Mouse (Mus musculus): ENCODE results near the gene Gpr55. TPM values are rescaled to one million over a fixed set of nuclear protein-coding genes. Genes with fewer than 3 reads are reported as not detected.

The Gpr55 gene
- total RNA-seq, 2 experiments from 2014 or later, result not detected

DNA sequence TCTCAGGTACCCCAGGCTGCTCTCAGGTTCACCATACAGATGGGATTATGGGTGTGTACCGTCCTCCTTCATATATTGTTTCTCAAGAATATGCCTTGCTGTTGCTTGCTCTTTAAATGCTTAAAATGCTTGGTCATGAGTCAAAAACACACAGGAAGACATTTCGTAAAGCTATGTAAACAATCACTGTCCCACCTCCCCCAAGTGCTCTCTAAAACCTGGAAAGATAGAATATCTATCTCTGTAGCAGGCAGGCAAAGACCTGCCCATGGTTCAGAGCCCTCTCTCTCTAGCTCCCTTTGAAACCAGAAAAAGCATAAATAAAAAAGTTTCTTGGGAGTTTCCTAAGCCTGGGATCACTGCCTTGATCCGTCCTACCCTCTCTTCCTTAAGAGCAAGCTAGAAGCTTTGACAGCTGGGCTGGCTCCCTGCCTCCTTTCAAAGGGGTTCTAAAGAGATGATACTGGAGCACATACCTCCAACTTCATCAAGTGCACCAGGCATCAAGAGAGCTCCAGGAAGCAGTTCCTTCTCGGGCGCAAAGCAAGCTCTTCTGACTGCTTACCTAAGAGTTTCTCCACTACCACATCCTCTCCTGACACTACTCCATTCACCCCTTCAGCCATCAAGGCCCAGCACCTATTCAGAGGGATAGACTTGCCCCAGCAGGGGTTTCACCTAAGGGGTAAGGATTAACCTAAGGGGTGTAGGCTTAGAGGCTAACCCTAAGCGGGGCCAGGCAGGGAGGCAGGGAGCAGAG lies 1.5 kb downstream of the Gpr55 start:
- intact Hi-C loops (cut with DNase I), result no loop called here
- DNase-seq (ENCODE audit: low spot score), result no peak

DNA sequence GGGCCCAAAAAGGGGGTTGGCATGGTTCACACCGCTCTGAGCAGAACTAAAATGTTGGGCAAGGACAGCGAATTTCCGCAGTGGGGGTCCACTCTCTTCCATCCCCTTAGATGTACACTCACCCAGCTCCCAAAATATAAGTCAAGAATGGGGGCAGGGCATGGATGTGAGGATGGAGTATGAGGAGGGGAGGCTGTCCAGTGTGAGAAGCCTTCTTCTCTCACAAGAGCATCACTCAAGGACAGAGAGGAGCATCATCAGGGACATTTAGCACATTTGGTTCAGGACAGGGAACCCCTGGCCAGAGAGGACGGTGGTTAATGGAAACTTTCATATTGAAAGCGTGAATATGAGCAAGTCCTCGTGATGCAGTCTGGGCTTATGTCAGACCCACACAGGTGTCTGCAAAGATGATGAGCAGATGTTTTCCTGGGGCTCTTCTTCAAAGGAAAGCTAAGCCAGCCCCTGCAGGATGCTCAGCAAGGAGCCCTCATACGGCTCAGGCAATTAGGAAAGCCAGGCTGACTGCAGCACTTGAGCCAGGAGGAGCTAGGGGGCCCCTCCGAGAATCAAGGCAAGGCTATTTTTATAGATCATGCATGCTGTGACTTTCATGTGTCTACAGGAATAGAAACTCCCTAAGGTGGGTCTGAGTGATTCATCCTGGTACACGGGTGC lies 2.7 kb downstream of the Gpr55 start:
- DNase-seq (ENCODE audit: low spot score), result no peak
- intact Hi-C loops (cut with DNase I), result no loop called here

GRCm38 (mm10) chr1:85957290-85957689 lies 3.5 kb downstream of the Gpr55 start:
- DNase-seq (ENCODE audit: low spot score), result no peak
- intact Hi-C loops (cut with DNase I), result no loop called here

DNA sequence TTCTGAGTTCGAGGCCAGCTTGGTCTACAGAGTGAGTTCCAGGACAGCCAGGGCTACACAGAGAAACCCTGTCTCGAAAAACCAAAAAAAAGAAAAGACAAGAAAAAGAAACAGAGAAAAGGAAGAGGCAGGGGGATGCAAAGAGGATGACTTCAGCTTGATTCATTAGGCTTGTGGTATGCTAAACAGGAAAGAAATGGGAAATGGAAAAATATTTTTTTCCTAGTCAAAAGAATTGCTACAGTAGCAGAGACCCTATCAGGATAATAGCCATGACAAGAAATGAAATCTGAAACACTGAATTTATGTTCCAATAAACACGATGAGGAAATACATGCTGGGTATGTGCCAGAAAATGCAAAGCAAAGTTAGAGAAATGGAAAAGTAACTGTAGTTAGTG lies 5.7 kb downstream of the Gpr55 start:
- DNase-seq (ENCODE audit: low spot score), result no peak
- intact Hi-C loops (cut with DNase I), result no loop called here

DNA sequence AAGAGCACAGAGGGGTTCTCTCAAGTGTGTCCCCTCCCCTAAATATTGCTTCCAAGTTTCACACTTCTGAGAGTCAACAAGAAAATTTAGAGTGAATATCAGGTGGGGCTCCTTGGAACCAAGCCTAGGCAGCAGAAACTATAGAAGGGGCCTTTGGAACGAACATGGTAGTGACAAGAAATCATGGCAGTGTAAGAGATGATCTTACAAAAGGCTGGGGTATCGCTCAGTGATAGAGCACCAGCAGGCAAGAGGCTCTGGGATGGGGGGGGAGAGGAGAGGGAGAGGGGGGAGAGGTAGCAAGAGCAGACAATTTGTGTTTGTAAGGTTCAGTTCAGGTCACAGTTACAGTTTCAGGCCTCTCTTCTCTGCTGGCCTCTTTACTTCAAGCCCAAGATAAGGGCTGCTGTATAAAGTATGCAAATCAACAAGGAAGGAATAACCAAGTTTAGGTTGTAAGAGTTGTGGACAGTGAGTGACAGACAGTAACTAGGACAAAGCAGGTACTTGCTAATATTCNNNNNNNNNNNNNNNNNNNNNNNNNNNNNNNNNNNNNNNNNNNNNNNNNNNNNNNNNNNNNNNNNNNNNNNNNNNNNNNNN lies 11.6 kb downstream of the Gpr55 start:
- intact Hi-C loops (cut with DNase I), result no loop called here

DNA sequence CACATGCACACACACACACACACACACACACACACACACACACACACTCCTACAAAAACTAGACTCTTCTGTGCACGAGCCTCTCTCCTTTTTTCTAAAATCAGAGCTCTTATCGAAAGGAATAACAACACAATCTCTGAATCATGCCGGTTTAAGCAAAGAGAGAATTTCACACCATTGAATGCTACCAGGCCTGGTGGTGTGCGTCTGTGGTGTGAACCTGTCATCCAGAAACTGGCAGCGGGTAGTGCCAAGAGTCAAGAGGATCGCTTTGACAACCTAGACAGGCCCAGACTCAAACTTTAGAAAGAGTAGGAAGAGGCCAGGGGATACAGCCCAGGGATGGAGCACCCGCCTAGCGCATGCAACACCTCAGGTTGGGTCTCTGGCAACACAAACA lies 18.5 kb downstream of the Gpr55 start:
- no peak for DNase-seq (ENCODE audit: low spot score)
- intact Hi-C loops (cut with DNase I), result no loop called here

More for the DNA sequence above, 11.6 kb downstream of the Gpr55 start:
- no peak for DNase-seq (ENCODE audit: low spot score)

DNA sequence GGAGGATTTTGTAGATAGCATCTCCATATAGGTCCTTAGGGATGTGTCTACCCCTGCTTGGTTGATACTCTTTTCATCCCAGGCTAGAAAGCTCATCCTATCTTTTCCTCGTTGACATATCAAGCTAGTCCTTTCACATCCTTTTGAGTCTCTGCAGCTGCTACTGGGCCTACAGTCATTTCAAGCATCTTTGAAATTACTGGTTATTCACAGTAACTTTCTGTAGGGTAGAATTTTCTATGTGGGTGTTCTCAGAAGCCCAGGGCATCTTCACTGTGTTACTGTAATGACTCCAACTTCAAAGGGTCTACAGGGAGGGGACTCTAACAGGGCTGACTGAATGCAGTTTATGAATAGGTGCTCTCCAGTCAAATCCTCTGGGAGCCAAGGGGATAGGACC lies 23.5 kb downstream of the Gpr55 start:
- DNase-seq (ENCODE audit: low spot score), result no peak
- intact Hi-C loops (cut with DNase I), result no loop called here

GRCm38 (mm10) chr1:85936265-85936664 lies 24.5 kb downstream of the Gpr55 start:
- intact Hi-C loops (cut with DNase I), result no loop called here
- no peak for DNase-seq (ENCODE audit: low spot score)

DNA sequence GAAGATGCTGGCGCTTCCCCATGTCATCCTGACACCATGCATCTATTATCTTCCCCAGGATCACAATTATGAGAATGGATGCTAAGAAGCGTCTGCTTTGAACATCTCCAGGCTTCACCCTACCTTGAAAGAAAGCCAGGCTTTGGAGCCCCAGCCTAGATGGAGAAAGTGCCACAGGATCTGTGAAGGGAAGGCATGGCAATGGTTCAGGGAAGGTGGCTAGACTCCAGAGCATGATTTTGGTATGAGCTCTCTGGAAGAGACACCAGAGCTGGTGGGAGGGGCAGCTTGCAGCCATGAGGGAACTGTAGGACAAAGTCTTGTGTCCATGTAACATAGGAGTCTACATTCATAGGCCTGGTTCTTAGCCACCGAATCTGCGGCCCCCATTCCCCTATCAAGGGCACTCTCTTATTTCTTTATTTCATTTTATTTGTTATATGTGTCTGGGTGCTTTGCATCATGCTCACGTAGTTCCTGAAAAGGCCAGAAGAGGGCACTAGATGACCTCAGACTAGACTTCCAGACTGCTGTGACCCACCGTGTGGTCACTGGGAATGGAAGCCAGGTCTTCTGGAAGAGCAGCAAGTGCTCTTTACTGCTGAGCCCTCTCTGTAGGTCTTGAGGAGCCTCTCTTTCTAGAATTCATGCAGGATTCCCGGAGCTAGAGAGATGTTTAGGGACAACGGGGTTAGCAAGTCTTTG lies 25.5 kb downstream of the Gpr55 start:
- intact Hi-C loops (cut with DNase I), result loop anchor here (1.0 to 2.0 kb wide), 2 partner anchors 73 to 80 kb away; no protein-coding TSS in a partner anchor
- no peak for DNase-seq (ENCODE audit: low spot score)

DNA sequence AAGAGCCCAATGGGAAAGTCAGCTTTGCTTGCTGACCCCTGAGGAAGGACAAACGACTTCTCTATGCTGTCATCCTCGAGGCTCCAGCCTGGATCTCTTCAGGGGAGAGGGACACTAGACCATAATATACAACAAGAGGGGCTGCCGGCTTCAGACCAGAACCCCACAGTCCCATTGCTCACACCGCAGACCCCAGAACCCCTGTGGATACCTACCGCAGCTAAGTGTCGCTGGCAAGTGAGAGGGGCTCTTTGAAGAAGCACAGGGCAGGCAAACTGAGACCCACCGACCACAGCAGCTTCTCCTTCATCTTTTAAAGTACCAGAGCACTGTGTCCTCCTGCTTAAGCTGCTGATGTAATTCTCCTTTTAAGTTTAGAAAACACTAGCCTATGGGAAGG lies 26.2 kb downstream of the Gpr55 start:
- DNase-seq (ENCODE audit: low spot score), result no peak
- intact Hi-C loops (cut with DNase I), result loop anchor here (2.0 to 5.0 kb wide), 2 partner anchors 37 to 80 kb away; no protein-coding TSS in a partner anchor

GRCm38 (mm10) chr1:85933631-85934465 lies 27.0 kb downstream of the Gpr55 start:
- intact Hi-C loops (cut with DNase I), result loop anchor here (2.0 to 5.0 kb wide), 2 partner anchors 37 to 79 kb away; no protein-coding TSS in a partner anchor
- no peak for DNase-seq (ENCODE audit: low spot score)

- no peak for DNase-seq (ENCODE audit: low spot score)
- intact Hi-C loops (cut with DNase I), result loop anchor here (5.0 kb wide), 1 partner anchor 36 kb away; no protein-coding TSS in a partner anchor
These were observed 27.6 kb downstream of the Gpr55 start for GRCm38 (mm10) chr1:85933226-85933625.

DNA sequence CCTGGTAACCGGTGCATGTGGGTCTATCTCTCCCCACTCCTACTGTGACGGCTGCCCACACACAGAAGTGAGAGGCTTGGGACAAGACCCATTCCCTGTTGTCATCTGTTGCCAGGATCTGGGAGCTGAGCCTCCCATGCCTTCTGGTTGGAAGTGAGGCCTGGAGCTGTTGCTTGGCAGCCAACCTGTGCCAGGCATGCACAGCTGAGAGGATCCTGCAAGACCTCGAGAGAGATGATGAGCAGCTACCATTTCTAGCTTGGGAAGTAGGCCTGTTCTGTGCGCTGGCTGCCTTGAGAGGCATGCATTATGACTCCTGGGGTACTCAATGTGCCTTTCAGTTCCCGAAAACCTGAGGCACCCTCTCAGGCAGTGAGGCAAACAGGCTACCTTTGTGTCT lies 29.6 kb downstream of the Gpr55 start:
- DNase-seq (ENCODE audit: low spot score), result no peak
- intact Hi-C loops (cut with DNase I), result loop anchor here (5.0 kb wide), 1 partner anchor 34 kb away; no protein-coding TSS in a partner anchor

DNA sequence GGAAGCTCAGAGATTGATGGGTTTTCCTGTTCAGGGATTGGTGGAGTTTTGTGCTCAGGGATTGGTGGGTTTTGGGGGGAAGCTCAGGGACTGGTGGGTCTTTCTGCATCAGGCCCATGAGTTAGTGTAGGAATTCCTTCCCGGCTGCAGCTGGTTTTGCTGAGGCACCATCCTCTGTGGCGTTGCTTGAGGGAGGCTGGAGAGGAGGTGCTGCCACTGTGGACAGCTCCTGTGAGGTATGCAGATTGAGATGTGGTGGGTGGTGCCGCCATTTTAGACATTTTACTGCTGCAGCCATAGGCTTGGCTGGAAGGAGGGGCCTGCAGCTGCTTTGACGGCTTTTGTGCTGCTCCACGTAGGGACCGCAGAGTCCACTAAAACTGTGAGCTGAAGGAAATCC lies 31.4 kb downstream of the Gpr55 start:
- DNase-seq (ENCODE audit: low spot score), result no peak
- intact Hi-C loops (cut with DNase I), result no loop called here

DNA sequence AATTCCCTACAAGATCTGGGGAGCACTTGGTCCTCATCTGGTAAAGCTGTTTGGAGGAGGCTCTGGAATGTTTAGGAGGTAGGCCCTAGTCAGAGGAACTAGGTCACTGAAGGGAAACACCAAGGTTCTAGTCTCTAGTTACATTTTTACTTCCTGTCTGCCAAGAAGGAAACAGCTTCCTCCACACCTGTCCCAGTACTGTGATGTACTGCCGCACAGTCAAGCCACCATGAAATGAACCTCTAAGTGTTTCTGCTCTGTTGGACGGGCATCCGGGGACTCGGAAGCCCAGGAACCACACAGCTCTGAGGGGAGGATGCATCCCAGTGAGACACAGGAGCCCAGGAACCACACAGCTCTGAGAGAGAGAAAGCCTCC lies 32.1 kb downstream of the Gpr55 start:
- DNase-seq (ENCODE audit: low spot score), result no peak
- intact Hi-C loops (cut with DNase I), result no loop called here

DNA sequence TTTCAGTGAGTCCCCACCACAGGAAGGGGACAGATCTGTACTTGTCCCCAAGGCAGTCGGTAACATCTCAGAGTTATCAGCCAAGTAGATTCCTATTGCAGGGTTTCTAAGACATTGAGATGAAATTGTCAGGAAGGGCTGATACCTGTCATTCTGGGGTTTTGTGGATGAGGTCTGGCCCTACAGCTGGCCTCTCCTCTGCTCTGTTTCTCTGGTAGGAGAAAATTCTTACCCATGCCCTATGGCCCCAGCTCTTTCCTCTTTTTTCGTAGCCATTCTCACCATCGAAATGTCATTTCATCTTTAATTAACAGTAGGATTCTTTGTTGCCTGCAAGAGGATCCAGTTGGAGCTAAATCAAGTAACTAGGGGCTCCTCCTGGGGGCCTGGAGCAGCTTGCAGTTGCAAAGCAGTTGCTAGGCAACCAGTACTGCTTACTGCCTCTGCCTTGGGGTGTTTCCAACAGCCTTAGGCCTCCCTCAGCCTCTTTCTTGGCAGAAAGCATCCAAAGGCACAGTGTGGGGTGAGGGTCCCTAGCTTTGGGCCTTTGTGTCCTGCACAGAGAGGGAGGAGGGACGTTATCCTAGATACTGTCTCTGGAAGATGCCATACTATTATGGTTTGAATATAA lies 32.6 kb downstream of the Gpr55 start, which contains the start of gene 4933407L21Rik:
Gene 4933407L21Rik, plus strand, starts transcription at position 427 of the 631 bp plus-strand sequence.
- no peak for DNase-seq (ENCODE audit: low spot score)
- intact Hi-C loops (cut with DNase I), result no loop called here

GRCm38 (mm10) chr1:85925183-85925582 lies 35.6 kb downstream of the Gpr55 start:
- intact Hi-C loops (cut with DNase I), result no loop called here

GRCm38 (mm10) chr1:85922865-85923211 lies 38.0 kb downstream of the Gpr55 start:
- intact Hi-C loops (cut with DNase I), result no loop called here
- no peak for DNase-seq (ENCODE audit: low spot score)

More at GRCm38 (mm10) chr1:85925183-85925582, 35.6 kb downstream of the Gpr55 start:
- no peak for DNase-seq (ENCODE audit: low spot score)

Data from heart, postnatal 25 days (tissue).